Mouse (Mus musculus) G1E-ER4 (cell line): ENCODE data around the gene Dnah6. TPM values are rescaled to one million over a fixed set of nuclear protein-coding genes. Genes with fewer than 3 reads are reported as not detected.

Experiments used
- GATA1 ChIP-seq: IDR thresholded peaks from one replicate; pipeline ENCODE4 v1.8.0; 2012; ENCODE audit warnings: low read length, inconsistent platforms
- polyA plus RNA-seq: library from polyadenylated mRNA; stranded (reverse); fragments of >175 nt; gene quantifications from 2 replicates; pipeline ENCODE4 v1.2.3, GENCODE M21; 2012

The Dnah6 gene
- polyA plus RNA-seq, 1 experiment = not detected

- TF ChIP-seq GATA1 = no peak
Measured at GRCm38 (mm10) chr6:73203724-73204123, 17.7 kb downstream of the Dnah6 start.

GRCm38 (mm10) chr6:73195291-73195690 lies 26.2 kb downstream of the Dnah6 start:
- no peak for TF ChIP-seq GATA1

- no peak for TF ChIP-seq GATA1
Measured at GRCm38 (mm10) chr6:73190756-73191155, 30.7 kb downstream of the Dnah6 start.

- no peak for TF ChIP-seq GATA1
Measured at GRCm38 (mm10) chr6:73184276-73184675, 37.2 kb downstream of the Dnah6 start.

GRCm38 (mm10) chr6:73182987-73183386 lies 38.5 kb downstream of the Dnah6 start:
- TF ChIP-seq GATA1 = no peak

GRCm38 (mm10) chr6:73182410-73182809 lies 39.0 kb downstream of the Dnah6 start:
- TF ChIP-seq GATA1 = no peak

- no peak for TF ChIP-seq GATA1
Measured at GRCm38 (mm10) chr6:73182006-73182405, 39.4 kb downstream of the Dnah6 start.

- no peak for TF ChIP-seq GATA1
Measured at GRCm38 (mm10) chr6:73175156-73175555, 46.3 kb downstream of the Dnah6 start.

GRCm38 (mm10) chr6:73167230-73167629 lies 54.2 kb downstream of the Dnah6 start:
- TF ChIP-seq GATA1 = no peak

- no peak for TF ChIP-seq GATA1
Measured at GRCm38 (mm10) chr6:73162958-73163357, 58.5 kb downstream of the Dnah6 start.

GRCm38 (mm10) chr6:73161338-73161737 lies 60.1 kb downstream of the Dnah6 start:
- no peak for TF ChIP-seq GATA1

- no peak for TF ChIP-seq GATA1
Measured at GRCm38 (mm10) chr6:73155455-73155854, 66.0 kb downstream of the Dnah6 start.

GRCm38 (mm10) chr6:73153675-73154074 lies 67.8 kb downstream of the Dnah6 start:
- no peak for TF ChIP-seq GATA1

- TF ChIP-seq GATA1 = no peak
Measured at GRCm38 (mm10) chr6:73143403-73143802, 78.0 kb downstream of the Dnah6 start.

GRCm38 (mm10) chr6:73142776-73143175 lies 78.7 kb downstream of the Dnah6 start:
- no peak for TF ChIP-seq GATA1

GRCm38 (mm10) chr6:73140836-73141235 lies 80.6 kb downstream of the Dnah6 start:
- no peak for TF ChIP-seq GATA1

GRCm38 (mm10) chr6:73132784-73133183 lies 88.7 kb downstream of the Dnah6 start:
- no peak for TF ChIP-seq GATA1

- no peak for TF ChIP-seq GATA1
Measured at GRCm38 (mm10) chr6:73127594-73127993, 93.9 kb downstream of the Dnah6 start.
